Mouse (Mus musculus) lung, embryonic 16.5 days (tissue): ENCODE measurements around the gene AC129217.1. TPM values are rescaled to one million over a fixed set of nuclear protein-coding genes. Genes with fewer than 3 reads are reported as not detected.

Experiments used
- microRNA-seq: library from miRNA; unstranded; fragments of <30 nt; microRNA quantifications from one replicate; pipeline ENCODE4, GENCODE M21; 2016
- polyA plus RNA-seq: library from polyadenylated mRNA; unstranded; fragments of >200 nt; fragmentation: Nextera tagmentation; extraction: Ambion mirVana; gene quantifications from 2 replicates; pipeline ENCODE4 v1.2.1, GENCODE M21; 2015

The AC129217.1 gene
- polyA plus RNA-seq, 1 experiment from 2014 or later: not detected

Small RNA genes within 50 kb of the gene (microRNA-seq; reads per million reads assigned to microRNA genes)
- gene Mir5136: not detected

Other genes starting within 250 kb of the AC129217.1 start
- gene Slc22a8, start 238.5 kb upstream of the AC129217.1 start, polyA plus RNA-seq: 0.09 and 0.11 TPM in 2 replicates
- not detected in 2 replicates for gene Slc22a6, start 211.7 kb upstream of the AC129217.1 start, polyA plus RNA-seq
- 0.10 and 0.21 TPM in 2 replicates for gene Chrm1, start 166.0 kb upstream of the AC129217.1 start, polyA plus RNA-seq
- gene Slc3a2, start 106.4 kb upstream of the AC129217.1 start, polyA plus RNA-seq: 77.0 and 78.8 TPM in 2 replicates
- gene Wdr74, start 93.9 kb upstream of the AC129217.1 start, polyA plus RNA-seq: 75.5 and 78.9 TPM in 2 replicates
- gene 1700092M07Rik, start 89.1 kb upstream of the AC129217.1 start, polyA plus RNA-seq: 0.83 and 2.7 TPM in 2 replicates
- gene Stx5a, start 88.4 kb upstream of the AC129217.1 start, polyA plus RNA-seq: 162 and 174 TPM in 2 replicates
- 186 and 190 TPM in 2 replicates for gene Nxf1, start 72.7 kb upstream of the AC129217.1 start, polyA plus RNA-seq
- gene Tmem223, start 58.8 kb upstream of the AC129217.1 start, polyA plus RNA-seq: 188 and 194 TPM in 2 replicates
- 88.2 and 89.7 TPM in 2 replicates for gene Tmem179b, start 55.3 kb upstream of the AC129217.1 start, polyA plus RNA-seq
- 24.0 and 26.0 TPM in 2 replicates for gene Taf6l, start 43.4 kb upstream of the AC129217.1 start, polyA plus RNA-seq
- 140 and 147 TPM in 2 replicates for gene Polr2g, start 31.2 kb upstream of the AC129217.1 start, polyA plus RNA-seq
- gene Zbtb3, start 27.2 kb upstream of the AC129217.1 start, polyA plus RNA-seq: 5.5 and 5.6 TPM in 2 replicates
- gene Ttc9c, start 10.4 kb upstream of the AC129217.1 start, polyA plus RNA-seq: 55.2 and 56.5 TPM in 2 replicates
- 4.4 and 5.0 TPM in 2 replicates for gene Hnrnpul2, start 9.8 kb upstream of the AC129217.1 start, polyA plus RNA-seq
- gene Bscl2, start 7.7 kb downstream of the AC129217.1 start, polyA plus RNA-seq: 54.1 and 54.6 TPM in 2 replicates
- gene Gng3, start 9.4 kb downstream of the AC129217.1 start, polyA plus RNA-seq: 2.8 and 3.3 TPM in 2 replicates
- 1.6 and 1.7 TPM in 2 replicates for gene Lrrn4cl, start 21.0 kb downstream of the AC129217.1 start, polyA plus RNA-seq
- 156 and 164 TPM in 2 replicates for gene Ubxn1, start 41.7 kb downstream of the AC129217.1 start, polyA plus RNA-seq
- 63.5 and 64.0 TPM in 2 replicates for gene Uqcc3, start 51.1 kb downstream of the AC129217.1 start, polyA plus RNA-seq
- 71.3 and 75.9 TPM in 2 replicates for gene Lbhd1, start 54.0 kb downstream of the AC129217.1 start, polyA plus RNA-seq
- not detected in 2 replicates for gene Gm49403, start 54.2 kb downstream of the AC129217.1 start, polyA plus RNA-seq
- gene 1810009A15Rik, start 59.1 kb downstream of the AC129217.1 start, polyA plus RNA-seq: 68.4 and 71.4 TPM in 2 replicates
- gene Gm49416, start 59.2 kb downstream of the AC129217.1 start, polyA plus RNA-seq: not detected in 2 replicates
- 38.3 and 40.8 TPM in 2 replicates for gene Ints5, start 63.2 kb downstream of the AC129217.1 start, polyA plus RNA-seq
- 125 and 127 TPM in 2 replicates for gene Ganab, start 68.3 kb downstream of the AC129217.1 start, polyA plus RNA-seq
- 40.2 and 43.5 TPM in 2 replicates for gene B3gat3, start 90.6 kb downstream of the AC129217.1 start, polyA plus RNA-seq
- 2.8 and 4.0 TPM in 2 replicates for gene Rom1, start 99.6 kb downstream of the AC129217.1 start, polyA plus RNA-seq
- gene Eml3, start 99.8 kb downstream of the AC129217.1 start, polyA plus RNA-seq: 31.0 and 32.2 TPM in 2 replicates
- gene Mta2, start 112.1 kb downstream of the AC129217.1 start, polyA plus RNA-seq: 149 and 164 TPM in 2 replicates
- gene Tut1, start 124.1 kb downstream of the AC129217.1 start, polyA plus RNA-seq: 27.5 and 28.9 TPM in 2 replicates
- gene Eef1g, start 137.3 kb downstream of the AC129217.1 start, polyA plus RNA-seq: 366 TPM in 2 replicates
- 30.5 and 31.0 TPM in 2 replicates for gene Ahnak, start 159.5 kb downstream of the AC129217.1 start, polyA plus RNA-seq